Mouse (Mus musculus) CH12.LX (cell line): ENCODE results near the gene Ascc1.

Experiments
- CTCF ChIP-seq, 2 experiments: IDR thresholded peaks in 1 of 2; conservative IDR thresholded peaks in 1 of 2; 2 replicates each; pipeline ENCODE4 v1.5.1; 2011 to 2012; ENCODE audit warnings: low read depth in 2 of 2, low read length in 2 of 2, improper control_type of control experiment in 1 of 2, inconsistent platforms in 1 of 2, mild to moderate bottlenecking in 1 of 2, moderate library complexity in 1 of 2
- E2F4 ChIP-seq: IDR thresholded peaks from 2 replicates; pipeline ENCODE4 v1.6.1; 2011; ENCODE audit warnings: low read depth, low read length, improper control_type of control experiment; ENCODE audit not compliant: insufficient replicate concordance
- EP300 ChIP-seq: IDR thresholded peaks from 2 replicates; pipeline ENCODE4 v1.6.1; 2011; ENCODE audit warnings: low read length, improper control_type of control experiment
- ETS1 ChIP-seq: conservative IDR thresholded peaks from 2 replicates; pipeline ENCODE4 v1.6.1; 2012; ENCODE audit warnings: low read depth, mild to moderate bottlenecking, inconsistent platforms, low read length, improper control_type of control experiment, moderate library complexity
- MAX ChIP-seq: IDR thresholded peaks from 2 replicates; pipeline ENCODE4 v1.6.1; 2011; ENCODE audit warnings: low read length, improper control_type of control experiment
- MXI1 ChIP-seq: IDR thresholded peaks from 2 replicates; pipeline ENCODE4 v1.6.1; 2011; ENCODE audit warnings: mild to moderate bottlenecking, low read depth, low read length, improper control_type of control experiment
- NELFE ChIP-seq: IDR thresholded peaks from 2 replicates; pipeline ENCODE4 v1.6.1; 2011; ENCODE audit warnings: low read depth, low read length, improper control_type of control experiment
- POLR2A ChIP-seq: IDR thresholded peaks from 2 replicates; pipeline ENCODE4 v1.6.1; 2011; ENCODE audit warnings: low read depth, mild to moderate bottlenecking, improper control_type of control experiment, low read length
- POLR2AphosphoS2 ChIP-seq: IDR thresholded peaks from 2 replicates; pipeline ENCODE4 v1.6.1; 2011; ENCODE audit warnings: low read depth, low read length, improper control_type of control experiment
- TBP ChIP-seq: conservative IDR thresholded peaks from 2 replicates; pipeline ENCODE4 v1.6.1; 2011; ENCODE audit warnings: low read depth, low read length, improper control_type of control experiment

- TF ChIP-seq CTCF (conservative IDR thresholded peaks at IDR 0.05 in 1 of 2, IDR thresholded peaks at IDR 0.05 in 1 of 2; ENCODE audit: low read depth in 2 of 2, low read length in 2 of 2) (peak; percentile 15 to 32; a peak in 2 of 4 replicates), EP300 (no peak), POLR2A (no peak), POLR2AphosphoS2 (no peak), TBP (no peak), E2F4 (no peak), MAX (no peak), MXI1 (no peak), ETS1 (no peak), NELFE (no peak)
Observed at GRCm38 (mm10) chr10:59966743-59967142, 35.9 kb upstream of the Ascc1 start.
